ENCODE assay signal across 16 mouse cellular contexts in genomic region chr13:108705441-108705840, GRCm38 (mm10).
"Had no signal": no experiment of that assay in that cellular context is flagged by ENCODE, and none has a peak within 500 bp of the region (broad histone marks: within the 10 kb centered on the region; RNA-seq: fewer than 3 reads in every experiment).

No protein-coding gene starts in this region.

- DNase-seq: retina, postnatal 1 day; right cerebral cortex, adult 18-20 months; right cerebral cortex, postnatal 14 days; right cerebral cortex, postnatal 25 days; right cerebral cortex, postnatal 4 days; spleen, adult 18-20 months; thymus, adult 18-20 months; thymus, adult 2 months; thymus, postnatal 14 days; thymus, postnatal 25 days; thymus, postnatal 36 days; thymus, postnatal 4 days had no signal

- H3K36me3 ChIP-seq: neural tube, embryonic 13.5 days; neural tube, embryonic 15.5 days; stomach, embryonic 15.5 days had no signal

- H3K4me1 ChIP-seq: neural tube, embryonic 13.5 days; neural tube, embryonic 15.5 days; stomach, embryonic 15.5 days had no signal

- H3K27ac ChIP-seq: neural tube, embryonic 13.5 days; neural tube, embryonic 15.5 days; stomach, embryonic 15.5 days; stomach, postnatal 0 days had no signal

- H3K27me3 ChIP-seq: neural tube, embryonic 13.5 days; neural tube, embryonic 15.5 days; stomach, embryonic 15.5 days had no signal

- H3K4me3 ChIP-seq: neural tube, embryonic 13.5 days; neural tube, embryonic 15.5 days; stomach, embryonic 15.5 days had no signal

- H3K9me3 ChIP-seq: neural tube, embryonic 13.5 days; neural tube, embryonic 15.5 days; stomach, embryonic 15.5 days had no signal

- H3K4me2 ChIP-seq: neural tube, embryonic 13.5 days; neural tube, embryonic 15.5 days; stomach, embryonic 15.5 days had no signal

- H3K9ac ChIP-seq: neural tube, embryonic 13.5 days; neural tube, embryonic 15.5 days; stomach, embryonic 15.5 days had no signal
